Mouse (Mus musculus): Measurements from ENCODE around the gene Kcnq1.

DNA sequence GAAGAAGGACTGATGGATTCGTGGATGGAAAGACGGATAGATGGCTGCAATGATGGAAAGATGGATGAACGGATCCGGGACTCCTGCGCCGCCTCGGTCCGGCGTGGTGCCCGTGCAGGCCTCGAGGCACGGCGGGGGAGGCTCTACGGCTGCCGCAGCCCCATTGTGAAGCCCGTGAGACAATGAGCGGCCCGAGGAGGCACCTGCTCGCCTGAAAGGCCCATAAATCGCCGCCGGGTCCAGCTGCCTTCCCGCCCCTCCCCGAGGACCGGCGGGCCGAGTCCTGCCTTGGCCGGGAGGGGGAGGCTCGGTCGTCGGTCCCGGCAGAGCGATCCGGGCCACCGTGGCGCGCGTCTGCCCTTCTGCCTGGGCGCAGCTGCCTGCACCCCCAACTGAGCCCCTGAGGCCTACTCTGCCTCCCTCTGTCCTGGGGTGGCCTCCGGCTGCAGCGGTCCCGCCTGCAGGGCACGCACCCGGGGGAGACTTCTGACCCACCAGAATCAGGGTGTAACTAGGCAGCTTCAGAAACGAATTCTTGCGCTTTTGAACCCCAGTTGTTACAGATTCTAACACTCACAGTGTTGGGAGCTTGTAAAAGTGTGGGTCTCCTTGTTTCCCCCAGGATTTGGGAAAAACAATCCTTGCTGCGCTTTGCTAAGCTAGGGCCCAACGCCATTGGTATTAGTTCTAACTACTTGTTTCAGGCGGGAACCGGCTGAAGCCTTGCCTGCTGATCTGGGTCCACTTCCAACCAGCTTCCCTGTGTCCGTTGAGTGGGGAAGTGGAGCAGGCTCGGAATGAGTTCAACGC is 339.7 kb downstream of the Kcnq1 start:
- TF ChIP-seq CTCF (IDR thresholded peaks at IDR 0.05; ENCODE audit: borderline replicate concordance, insufficient read depth, low read depth, low read length) (no peak), POLR2A (IDR thresholded peaks at IDR 0.05; ENCODE audit: borderline replicate concordance, insufficient read depth, low read length) (no peak)
